Mouse (Mus musculus) thymus, adult 2 months (tissue): ENCODE data around the gene Metrn.

Source experiments
- CTCF ChIP-seq: fragments of 200-500 bp; IDR thresholded peaks from 2 replicates; pipeline ENCODE4 v1.5.1; 2012; ENCODE audit warnings: mild to moderate bottlenecking, control low read depth, low read length, moderate library complexity, borderline replicate concordance; ENCODE audit not compliant: control insufficient read depth, poor library complexity, insufficient read depth; ENCODE audit errors: extremely low read depth
- POLR2A ChIP-seq: fragments of 200-500 bp; IDR thresholded peaks from 2 replicates; pipeline ENCODE4 v1.6.1; 2012; ENCODE audit warnings: mild to moderate bottlenecking, low read length, control low read depth, moderate library complexity; ENCODE audit not compliant: control insufficient read depth, poor library complexity, insufficient read depth; ENCODE audit errors: extremely low read depth

DNA sequence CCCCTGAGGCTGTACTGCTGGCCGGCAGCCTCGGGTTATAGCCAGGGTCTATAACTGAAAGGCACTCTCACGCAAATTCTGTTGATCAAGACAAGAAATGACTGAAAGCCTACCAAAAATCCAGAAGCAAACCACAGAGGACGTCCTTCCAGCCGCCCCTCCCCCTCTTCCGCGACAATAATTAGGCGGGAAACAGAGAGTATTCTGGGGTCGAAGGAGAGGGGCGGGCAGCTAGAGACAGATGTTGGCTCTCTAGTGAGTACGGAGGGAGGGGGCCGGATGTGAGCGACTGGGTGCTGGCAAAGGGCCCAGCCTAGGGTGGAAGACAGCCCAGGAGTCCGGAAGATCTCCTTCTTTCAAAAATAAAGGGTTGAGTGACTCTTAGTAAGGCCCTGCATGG, 4.3 kb downstream of the Metrn start, which contains the start of gene Fam173a:
- TF ChIP-seq POLR2A (0 out of 2 replicates have a peak, but pooled peaks have one; percentile 28), CTCF (0 out of 2 replicates have a peak, but pooled peaks have one; percentile 39)
